Mouse (Mus musculus) ovary, adult 18-20 months (tissue): ENCODE data around the gene Ptgs2.

ENCODE experiments used
- DNase-seq: peaks from one replicate; pipeline ENCODE4 v3.0.0; 2022; ENCODE audit warnings: low spot score, mixed read lengths

The Ptgs2 gene

DNA sequence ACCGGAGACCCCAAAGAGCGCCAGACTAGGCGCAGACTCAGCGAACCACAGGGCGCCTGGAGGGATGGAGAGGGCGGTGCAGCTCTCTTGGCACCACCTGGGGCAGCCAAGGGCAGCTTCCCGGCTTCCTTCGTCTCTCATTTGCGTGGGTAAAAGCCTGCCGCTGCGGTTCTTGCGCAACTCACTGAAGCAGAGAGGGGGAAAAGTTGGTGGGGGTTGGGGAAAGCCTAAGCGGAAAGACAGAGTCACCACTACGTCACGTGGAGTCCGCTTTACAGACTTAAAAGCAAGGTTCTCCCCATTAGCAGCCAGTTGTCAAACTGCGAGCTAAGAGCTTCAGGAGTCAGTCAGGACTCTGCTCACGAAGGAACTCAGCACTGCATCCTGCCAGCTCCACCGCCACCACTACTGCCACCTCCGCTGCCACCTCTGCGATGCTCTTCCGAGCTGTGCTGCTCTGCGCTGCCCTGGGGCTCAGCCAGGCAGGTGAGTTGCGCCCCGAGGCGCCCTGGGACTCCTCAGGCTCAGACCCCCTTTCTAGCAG, at the start of gene Ptgs2:
TSS of gene Ptgs2 (plus strand) at position 242 of the 544 bp plus-strand sequence.
- DNase-seq = peak; percentile 10

DNA sequence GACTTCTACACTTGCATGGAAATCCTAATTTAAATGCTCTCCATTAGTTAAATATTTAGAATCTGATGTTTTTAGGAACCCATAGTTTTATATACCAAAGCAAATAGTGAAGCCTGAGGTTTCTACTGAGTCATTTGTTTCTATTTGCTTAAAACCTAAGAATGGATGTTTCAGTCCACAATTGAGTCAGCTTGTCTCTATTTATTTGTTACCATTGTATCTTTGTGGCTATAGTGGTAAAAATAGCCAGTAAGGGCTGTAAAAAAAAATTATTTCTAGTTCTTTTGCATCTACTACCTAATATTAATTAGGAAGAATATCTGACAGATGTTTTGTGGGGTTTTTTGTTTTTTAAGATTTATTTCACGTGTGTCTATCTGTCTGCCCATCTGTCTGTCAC, 49.6 kb upstream of the Ptgs2 start:
- no peak for DNase-seq

DNA sequence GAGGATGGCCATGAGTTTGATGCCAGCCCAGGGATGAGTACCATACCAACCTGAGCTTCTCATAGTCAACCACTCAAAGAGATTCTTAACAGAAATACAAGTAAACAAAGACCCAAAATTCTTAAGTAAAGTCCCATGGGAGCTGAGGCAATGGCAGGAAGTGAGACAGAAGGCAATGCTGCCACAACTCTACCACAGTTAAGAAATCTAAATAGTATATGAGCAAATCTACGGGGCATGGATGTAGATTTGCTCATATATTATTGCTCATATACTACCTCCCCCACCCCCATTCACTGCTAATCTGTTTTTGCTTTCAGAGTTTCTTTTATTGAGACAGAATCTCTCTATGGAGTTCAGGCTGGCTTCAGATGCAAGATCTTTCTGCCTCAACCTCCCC, 34.1 kb upstream of the Ptgs2 start:
- DNase-seq = no peak

DNA sequence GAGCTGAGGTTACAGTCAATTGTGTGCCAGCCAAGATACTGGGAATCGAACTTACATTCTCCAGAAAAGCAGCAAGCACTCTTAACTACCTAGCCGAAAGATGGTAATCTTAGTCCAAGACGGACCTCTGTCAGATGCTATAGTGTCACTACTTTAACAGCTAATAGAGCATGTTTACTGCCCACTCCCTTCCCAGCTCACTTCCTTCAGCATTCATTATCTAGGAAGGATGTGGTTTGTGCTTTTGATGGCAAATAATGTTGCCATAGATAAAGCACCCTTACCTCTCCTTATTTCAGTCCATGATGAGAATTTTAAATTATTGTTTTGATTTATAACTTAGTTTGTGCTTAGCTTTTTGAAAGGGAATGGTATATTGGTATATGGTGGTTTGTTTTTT, 27.0 kb upstream of the Ptgs2 start:
- DNase-seq = no peak

DNA sequence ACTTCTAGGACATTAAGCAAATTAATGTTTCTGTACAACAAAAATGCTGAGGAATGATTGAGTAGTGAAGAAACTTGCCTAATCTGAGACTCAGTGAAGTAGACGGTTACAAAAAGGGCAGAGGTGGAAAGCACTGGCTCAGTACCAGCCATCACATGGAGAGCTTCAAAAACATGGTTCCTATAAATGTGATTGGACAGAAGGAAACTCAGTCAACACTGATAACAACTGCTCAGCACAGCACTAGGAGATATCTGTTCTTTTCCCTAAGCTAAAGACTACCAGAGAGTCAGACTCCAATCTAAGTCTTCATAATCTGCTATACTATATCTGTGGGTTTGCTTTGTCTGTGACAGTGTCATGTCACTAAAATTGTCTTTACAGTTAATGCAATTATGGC, 25.2 kb upstream of the Ptgs2 start:
- no peak for DNase-seq

DNA sequence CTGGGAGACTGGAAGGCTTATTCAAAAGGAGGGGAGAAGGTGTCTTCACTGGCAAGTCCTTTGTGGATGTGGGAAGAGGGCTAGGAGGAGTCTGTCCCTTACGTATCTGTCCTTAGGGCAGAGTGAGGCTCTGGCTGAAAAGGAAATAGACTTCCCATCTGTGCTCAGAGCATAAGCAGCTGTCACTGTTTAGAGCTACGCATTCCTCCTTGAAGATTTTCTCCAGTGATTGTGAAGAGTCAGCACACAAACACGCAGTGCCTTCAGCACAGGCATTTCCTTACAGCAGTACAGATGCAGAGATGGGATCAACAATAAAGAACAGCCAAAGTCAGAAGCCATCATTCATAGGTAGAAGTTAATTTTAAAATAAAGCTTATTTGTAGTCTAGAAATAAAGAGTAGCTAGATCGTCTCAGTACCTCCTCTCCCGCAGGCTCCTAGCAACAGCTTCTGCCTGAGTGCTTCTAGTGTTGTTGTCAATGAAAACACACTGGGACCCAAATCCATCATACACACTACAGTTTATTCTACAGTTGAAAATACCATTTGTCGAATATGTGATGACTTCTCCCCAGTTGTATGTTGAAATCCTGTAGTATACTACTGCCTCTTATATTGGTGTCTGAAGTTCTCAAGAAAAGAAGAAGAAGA, 10.7 kb upstream of the Ptgs2 start:
- no peak for DNase-seq

DNA sequence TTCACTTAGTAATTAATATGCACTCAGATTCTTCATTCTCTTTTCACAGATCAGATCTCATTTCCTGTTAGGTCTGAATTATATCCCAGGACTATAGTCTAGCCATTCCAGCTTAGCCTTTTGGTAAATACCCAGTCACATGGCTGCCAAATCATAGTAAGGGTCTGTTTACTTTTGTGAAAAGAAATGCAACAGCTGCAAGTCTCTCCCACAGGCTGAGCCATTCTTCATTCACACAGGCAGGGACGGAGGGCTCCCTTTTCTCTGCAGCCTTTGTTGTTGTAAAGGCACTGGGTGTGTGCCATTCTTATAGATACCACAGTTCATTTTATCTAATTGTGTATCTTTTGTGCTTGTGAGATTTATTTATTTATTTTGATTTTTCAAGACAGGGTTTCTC, 9.6 kb upstream of the Ptgs2 start:
- no peak for DNase-seq

DNA sequence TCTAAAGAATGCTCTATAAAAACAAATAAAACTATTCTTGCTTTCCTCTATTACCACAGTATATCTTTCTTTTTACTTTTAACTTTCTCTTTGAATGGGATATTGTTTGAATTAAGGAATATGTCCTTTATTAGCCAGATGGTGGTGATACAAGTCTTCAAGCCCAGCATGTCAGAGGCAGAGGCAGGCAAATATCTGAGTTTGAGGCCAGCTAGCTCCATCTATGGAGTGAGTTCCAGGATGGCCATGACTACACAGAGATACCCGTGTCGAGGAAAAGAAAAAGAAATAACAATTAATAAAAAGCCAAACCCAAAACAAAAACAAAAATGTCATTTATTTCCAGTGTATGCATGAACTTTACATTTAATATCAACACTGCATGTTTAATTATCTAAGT, 2.8 kb upstream of the Ptgs2 start:
- no peak for DNase-seq

DNA sequence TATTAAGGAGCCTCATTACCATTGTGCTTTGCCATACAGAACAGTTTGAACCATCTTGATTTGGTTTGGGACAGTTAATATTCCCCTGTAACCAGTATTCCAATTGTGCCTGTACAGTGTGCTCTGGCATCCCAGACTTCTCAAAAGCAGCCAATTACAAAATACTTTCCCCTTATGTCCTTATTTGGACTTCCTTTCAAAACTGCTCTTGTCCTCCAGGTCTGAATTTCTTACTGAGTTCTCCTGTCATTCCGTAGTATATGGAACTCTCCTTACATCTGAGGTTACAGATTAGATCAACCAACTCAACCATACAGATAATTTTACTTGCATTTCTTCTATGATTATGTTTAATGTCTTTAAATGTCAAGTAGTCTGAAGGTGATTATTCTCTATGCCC, 2.1 kb upstream of the Ptgs2 start:
- no peak for DNase-seq

DNA sequence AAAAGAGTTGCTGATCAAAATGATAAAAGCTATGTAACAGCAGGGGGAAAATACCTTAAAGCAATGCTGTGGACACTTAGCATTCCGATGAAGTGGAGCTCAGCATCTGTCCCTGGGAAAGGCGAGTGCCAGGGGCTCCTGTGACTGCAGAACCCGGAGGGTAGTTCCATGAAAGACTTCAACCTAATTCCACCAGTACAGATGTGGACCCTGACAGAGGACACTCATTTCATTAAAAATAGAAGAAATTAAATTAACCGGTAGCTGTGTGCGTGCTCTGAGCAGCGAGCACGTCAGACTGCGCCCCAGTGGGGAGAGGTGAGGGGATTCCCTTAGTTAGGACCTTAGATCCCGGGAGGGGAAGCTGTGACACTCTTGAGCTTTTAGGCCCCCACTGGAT, 457 bp upstream of the Ptgs2 start:
- DNase-seq = no peak

DNA sequence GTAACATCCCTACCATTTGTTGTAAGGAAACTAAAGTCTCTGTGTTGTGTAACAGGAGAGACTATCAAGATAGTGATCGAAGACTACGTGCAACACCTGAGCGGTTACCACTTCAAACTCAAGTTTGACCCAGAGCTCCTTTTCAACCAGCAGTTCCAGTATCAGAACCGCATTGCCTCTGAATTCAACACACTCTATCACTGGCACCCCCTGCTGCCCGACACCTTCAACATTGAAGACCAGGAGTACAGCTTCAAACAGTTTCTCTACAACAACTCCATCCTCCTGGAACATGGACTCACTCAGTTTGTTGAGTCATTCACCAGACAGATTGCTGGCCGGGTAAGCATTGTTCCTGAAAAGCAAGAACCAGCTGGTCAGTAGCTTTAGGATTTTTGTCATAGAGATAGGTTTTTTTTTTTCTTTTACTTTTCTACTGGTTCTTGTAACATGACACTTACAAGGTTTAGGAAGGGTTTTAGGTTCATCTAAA, 4.4 kb downstream of the Ptgs2 start:
- DNase-seq = no peak

DNA sequence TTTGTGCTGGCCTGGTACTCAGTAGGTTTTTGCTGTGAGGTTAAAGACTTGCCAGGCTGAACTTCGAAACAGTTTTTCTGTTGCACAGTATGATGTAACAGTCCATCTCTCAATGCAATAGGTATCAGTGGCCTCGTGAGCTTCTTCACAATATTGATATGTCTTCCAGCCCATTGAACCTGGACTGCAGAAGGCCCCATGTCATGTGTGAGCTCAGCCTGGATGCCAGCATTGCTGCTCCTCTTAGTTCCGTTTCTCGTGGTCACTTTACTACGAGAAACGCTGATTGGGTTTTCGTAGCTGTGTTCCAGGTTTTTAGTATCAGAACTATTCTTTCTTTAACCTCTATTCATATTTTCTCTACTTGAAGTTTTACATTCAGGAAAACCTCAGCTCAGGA, 6.9 kb downstream of the Ptgs2 start:
- DNase-seq = no peak

DNA sequence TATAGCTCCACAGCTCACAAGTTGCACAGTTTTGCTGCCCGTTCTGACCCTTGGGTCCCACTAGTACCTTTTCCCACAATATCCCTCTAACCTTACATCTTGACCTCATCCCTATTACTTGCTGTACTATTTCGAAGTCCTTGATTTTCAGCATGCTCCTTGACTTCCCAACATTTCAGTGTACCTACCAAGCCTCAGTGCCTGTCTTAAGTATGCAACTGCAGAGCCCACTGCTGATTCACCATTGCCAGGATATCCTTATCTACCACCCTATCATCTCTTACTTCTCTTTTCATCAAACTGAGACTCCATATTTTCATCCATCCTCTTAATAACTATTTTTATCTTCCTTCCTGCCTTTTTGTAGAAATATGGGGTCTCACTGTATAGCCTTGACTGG, 9.8 kb downstream of the Ptgs2 start:
- DNase-seq = no peak

DNA sequence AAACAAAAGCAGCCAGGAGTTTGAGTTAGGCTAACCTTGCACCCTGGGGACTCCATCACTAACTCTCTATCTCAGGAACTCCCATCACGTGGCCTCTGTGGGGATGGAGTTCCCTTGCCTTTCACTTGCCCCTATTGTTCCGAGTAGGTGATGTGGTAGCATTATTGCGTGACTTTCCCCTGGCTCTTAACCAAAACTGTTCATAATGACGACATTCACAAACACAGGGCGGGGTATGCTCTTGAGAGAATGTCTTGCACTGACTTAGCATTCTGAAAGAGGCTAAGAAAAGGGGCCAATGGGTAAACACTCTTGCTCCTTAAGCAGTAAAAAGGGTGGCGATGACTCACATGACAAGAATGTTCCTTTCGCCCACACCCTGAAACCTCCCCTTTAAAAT, 15.5 kb downstream of the Ptgs2 start:
- DNase-seq = no peak

DNA sequence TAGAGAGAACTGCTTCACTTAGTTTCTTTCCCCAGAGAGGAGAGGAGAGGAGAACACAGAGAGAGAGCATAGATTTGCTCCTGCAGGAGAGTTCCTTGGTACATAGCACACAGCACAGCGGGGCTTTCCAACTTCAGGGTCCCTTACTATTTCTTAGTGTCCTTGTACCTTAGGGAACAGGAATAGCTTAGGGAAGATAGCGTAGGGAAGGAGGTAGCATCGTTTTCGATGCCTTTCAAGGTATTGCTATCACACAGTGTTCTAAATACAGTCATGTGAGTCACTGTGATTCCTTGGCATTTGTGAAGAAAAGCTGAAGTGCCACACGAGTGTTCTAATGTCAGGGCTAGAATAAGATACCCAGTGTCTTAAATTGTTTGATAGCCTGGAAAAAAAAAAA, 18.5 kb downstream of the Ptgs2 start:
- no peak for DNase-seq

DNA sequence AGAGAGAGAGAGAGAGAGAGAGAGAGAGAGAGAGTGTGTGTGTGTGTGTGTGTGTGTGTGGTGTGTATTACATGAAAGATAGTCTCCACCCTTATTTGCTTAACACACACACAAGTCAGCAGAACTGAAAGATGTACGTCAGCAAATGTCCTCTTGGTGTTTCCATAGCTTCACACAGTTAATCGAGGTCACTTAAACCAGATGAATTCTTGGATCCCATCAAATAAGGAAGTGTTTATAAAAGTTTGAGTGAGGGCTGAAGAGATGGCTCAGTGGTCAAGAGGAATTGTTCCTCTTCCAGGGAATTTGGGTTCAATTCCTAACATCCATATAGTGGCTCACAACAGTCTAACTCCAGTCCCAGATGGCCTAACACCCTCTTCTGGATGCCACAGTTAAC, 25.7 kb downstream of the Ptgs2 start:
- DNase-seq = no peak

DNA sequence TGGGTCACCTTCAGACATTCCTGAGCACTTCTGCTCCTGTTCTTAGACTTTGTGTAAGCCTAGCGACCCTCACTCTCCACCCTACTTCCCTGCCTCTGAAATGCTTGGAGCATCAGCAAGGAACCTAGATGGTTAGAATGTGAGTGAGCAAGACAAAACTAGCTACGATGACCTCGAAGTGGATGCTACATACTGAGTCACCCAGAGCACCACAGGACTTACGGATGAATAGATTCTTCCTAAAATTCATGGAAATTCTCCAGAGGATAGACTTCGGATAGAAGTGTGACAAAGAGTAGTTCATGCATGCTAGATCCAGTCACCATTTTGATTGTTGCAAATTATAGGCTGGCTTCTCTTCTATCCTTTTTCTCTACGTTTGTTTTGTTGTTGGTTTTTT, 30.2 kb downstream of the Ptgs2 start:
- DNase-seq = no peak

DNA sequence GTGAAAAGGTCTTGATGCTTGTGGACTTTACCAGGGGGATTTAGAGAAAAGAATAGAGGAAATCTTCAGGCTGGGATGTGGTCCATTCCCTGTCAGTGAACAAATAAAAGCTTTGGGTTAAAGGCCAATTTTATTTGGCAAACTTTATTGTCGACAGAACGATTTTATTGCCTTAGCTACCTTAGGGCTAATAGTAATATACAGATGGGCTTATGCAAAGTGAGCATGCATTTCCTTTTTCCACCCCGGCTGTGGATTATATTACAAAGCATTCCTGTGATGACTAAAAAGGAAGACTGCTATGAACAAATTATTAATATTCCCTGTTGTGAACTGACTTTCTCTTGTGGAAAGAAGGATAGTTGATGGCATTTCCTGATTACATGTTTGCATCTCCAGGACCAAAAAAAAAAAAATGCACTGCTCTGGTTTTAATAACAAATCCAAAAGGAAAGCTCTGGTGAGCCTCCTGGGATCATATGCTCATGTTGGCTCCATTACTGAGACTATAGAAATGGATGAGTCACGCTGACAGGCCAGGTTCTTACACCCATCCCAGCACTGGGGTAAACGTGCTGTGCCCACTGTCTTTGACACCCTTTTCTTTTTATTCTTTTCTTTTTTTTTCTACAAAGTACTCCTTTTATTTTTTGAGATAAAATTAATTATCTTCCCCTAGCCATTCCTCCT, 30.9 kb downstream of the Ptgs2 start:
- DNase-seq = no peak

DNA sequence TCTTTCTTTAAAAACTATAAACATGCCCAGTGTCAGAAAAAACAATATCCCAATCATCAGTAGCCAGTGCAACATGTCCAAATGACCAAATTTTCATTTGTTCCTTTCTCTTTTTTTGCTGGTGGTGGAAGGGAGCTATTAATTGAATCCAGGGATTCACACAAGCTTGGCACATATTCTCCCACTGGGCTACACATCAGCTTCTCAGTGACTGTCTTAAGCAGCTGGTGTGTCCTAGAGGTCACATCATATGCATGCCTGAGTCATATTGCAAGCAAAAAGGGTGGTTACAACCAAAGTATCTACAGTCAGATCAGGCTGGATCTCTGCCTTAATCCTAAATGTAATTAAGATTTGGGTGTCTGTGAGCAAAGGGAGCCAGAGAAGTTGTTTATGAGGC, 35.5 kb downstream of the Ptgs2 start:
- DNase-seq = no peak

DNA sequence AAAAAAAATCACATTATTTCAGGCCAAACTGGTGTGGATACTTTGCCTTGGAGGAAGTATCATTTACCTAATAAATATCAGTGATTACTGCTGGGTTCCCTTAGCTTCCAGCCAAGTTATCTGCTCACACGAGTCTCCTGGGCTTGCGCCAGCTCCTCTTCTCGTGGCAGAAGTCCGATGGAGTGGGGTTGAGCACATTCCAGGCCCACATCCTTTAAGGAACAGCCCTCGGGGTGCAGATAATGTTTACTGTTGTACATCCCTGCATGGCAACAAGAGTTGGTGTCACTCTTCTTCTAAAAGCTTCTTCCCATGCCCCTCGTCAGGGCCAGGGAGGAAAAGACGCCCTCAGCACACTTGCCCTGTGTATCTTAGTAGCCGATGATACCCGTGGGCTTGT, 39.9 kb downstream of the Ptgs2 start:
- DNase-seq = no peak

DNA sequence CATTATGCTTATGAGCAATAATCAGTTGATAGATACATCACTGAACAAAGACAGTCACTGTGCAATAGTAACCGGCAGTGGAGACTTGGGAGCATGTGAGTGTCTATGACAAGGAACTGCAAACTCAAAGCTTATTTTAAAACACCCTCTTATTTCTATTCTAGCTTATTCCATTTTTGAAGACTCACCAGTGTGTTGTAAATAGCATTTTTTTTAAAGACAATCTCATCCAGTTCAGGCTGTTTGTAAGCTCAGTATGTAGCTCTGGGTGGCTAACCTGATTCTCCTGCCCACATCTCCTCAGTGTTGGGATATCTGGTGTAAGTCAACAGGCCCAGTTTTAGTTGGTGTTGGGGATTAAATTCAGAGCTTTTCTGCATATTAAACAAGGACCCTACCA, 42.1 kb downstream of the Ptgs2 start:
- DNase-seq = no peak

DNA sequence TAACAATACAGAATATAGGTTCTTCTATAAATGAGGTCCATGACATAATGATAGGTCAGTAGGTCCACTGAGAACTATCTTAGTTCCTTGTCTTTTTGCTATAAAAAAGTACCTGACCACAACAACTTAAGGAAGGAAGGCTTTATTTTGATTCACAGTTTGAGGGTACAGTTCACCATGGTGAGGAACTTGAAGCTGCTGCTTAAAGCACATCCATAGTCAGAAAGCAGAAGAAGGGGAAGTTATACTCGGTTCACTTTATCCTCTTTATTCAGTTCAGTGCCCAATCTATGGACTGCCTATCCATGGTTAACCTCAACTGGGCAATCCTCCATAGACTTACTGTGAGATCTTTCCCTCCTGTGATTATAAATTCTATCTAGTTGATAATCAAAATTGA, 43.7 kb downstream of the Ptgs2 start:
- DNase-seq = no peak

DNA sequence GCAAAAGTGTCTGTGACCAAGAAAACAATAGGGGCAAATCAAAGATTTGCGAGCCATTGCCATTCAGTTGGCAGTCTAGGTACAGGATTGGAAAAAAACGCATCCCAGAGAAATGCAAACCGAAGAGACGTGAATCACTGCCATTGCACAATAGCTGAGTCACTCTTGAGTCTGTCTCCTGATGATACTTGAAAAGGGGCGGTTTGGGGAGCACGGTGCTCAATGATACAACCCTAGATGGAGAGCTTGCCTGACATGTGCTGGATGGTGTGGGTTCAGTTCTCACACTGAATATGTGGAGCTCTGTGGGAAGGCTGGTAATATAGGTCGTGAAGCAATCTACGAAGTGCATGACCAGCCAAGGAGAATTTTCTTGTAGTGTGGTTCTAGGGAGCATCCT, 45.2 kb downstream of the Ptgs2 start:
- DNase-seq = no peak

DNA sequence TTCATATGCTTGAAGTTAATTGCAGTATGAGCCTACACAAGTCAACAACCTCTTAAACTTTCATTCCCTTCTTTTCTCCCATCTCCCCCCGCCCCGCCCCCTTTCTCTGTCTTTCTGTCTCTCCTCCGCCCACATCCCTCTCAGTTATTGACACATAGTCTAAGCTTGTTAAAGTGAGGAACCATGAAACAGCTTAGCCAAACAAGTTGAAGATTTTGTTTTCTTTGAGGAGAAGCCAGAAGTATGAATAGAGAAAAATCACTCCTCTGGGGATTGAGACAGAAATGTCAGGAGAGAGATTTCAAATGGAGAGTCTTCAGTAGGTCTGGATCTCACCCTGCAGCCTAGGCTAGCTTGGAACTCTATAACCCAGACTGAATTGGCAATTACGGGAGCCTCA, 47.4 kb downstream of the Ptgs2 start:
- DNase-seq = no peak
